Mouse (Mus musculus): ENCODE measurements at regions not wholly inside any gene's neighbourhood (a gene's known extent, or its start where the extent isn't known, plus 50 kb on each side); places are given as distances from the start of the nearest gene placed in this dataset.
"Not testable (repeated sequence)": the region's sequence is repeated elsewhere in the genome, so short reads cannot be mapped to it uniquely, and the experiment has no call there.

GRCm38 (mm10) chr3:37811429-37811828, 87.1 kb upstream of the Gm5148 start:
- TF ChIP-seq POLR2A (IDR thresholded peaks at IDR 0.05; ENCODE audit: low read depth, low read length), result no peak
- no peak for TF ChIP-seq CTCF (IDR thresholded peaks at IDR 0.05; ENCODE audit: extremely low read depth, insufficient read length, insufficient replicate concordance, low read depth, low read length)
- 86% methylated on average over 2 of the region's 2 CpGs for WGBS
- H3K4me1 ChIP-seq (ENCODE audit: control insufficient read depth, insufficient read depth, insufficient read length, low read length), result no peaks in the 10 kb centered on the region
- no peak overlapping the region for H3K27ac ChIP-seq (ENCODE audit: insufficient read depth, low read depth, low read length)
- no peak overlapping the region for H3K4me3 ChIP-seq (ENCODE audit: low read depth, low read length)
- no peaks in the 10 kb centered on the region for H3K27me3 ChIP-seq (ENCODE audit: control insufficient read depth, insufficient read depth, low read length)
- no peaks in the 10 kb centered on the region for H3K36me3 ChIP-seq (ENCODE audit: control insufficient read depth, insufficient read depth, low read length)

DNA sequence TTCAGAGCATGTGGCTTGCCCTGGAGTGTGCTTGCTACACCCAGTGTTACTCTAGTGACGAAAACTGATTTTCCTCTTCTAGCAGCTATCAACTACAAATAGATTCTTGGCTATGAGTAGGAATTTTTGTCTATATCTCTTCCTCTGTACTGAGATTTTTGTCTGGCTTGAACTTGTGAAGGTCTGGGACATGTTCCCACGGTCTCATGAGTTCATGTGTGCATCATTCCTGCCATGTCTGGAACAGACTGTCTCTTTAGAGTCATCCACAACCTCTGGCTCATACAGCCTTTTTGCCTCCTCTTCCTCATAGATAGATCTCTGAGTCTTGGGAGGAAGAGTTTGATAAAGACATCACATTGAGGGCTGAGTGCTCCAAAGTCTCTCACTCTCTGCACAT, 86.5 kb upstream of the Gm5148 start:
- 88% methylated on average over 2 of the region's 2 CpGs for WGBS

GRCm38 (mm10) chr3:37805805-37806148, 81.5 kb upstream of the Gm5148 start:
- H3K4me1 ChIP-seq (ENCODE audit: control insufficient read depth, insufficient read depth, insufficient read length, low read length), result no peaks in the 10 kb centered on the region
- 61% methylated on average over 6 of the region's 6 CpGs for WGBS
- no peak overlapping the region for H3K4me3 ChIP-seq (ENCODE audit: low read depth, low read length)
- no peaks in the 10 kb centered on the region for H3K27me3 ChIP-seq (ENCODE audit: control insufficient read depth, insufficient read depth, low read length)
- no peak overlapping the region for H3K27ac ChIP-seq (ENCODE audit: insufficient read depth, low read depth, low read length)
- TF ChIP-seq POLR2A (IDR thresholded peaks at IDR 0.05; ENCODE audit: low read depth, low read length) (no peak), CTCF (IDR thresholded peaks at IDR 0.05; ENCODE audit: extremely low read depth, insufficient read length, insufficient replicate concordance, low read depth, low read length) (no peak)
- H3K36me3 ChIP-seq (ENCODE audit: control insufficient read depth, insufficient read depth, low read length), result no peaks in the 10 kb centered on the region

More for the DNA sequence above, 86.5 kb upstream of the Gm5148 start:
- no peak overlapping the region for H3K4me3 ChIP-seq (ENCODE audit: low read depth, low read length)
- TF ChIP-seq CTCF (IDR thresholded peaks at IDR 0.05; ENCODE audit: extremely low read depth, insufficient read length, insufficient replicate concordance, low read depth, low read length) (no peak), POLR2A (IDR thresholded peaks at IDR 0.05; ENCODE audit: low read depth, low read length) (no peak)
- H3K4me1 ChIP-seq (ENCODE audit: control insufficient read depth, insufficient read depth, insufficient read length, low read length), result no peaks in the 10 kb centered on the region
- no peaks in the 10 kb centered on the region for H3K27me3 ChIP-seq (ENCODE audit: control insufficient read depth, insufficient read depth, low read length)
- no peak overlapping the region for H3K27ac ChIP-seq (ENCODE audit: insufficient read depth, low read depth, low read length)
- H3K36me3 ChIP-seq (ENCODE audit: control insufficient read depth, insufficient read depth, low read length), result no peaks in the 10 kb centered on the region

- Histone ChIP-seq H3K4me3 (ENCODE audit: low read depth, low read length) (no peak overlapping the region), H3K4me1 (ENCODE audit: control insufficient read depth, insufficient read depth, insufficient read length, low read length) (no peaks in the 10 kb centered on the region), H3K27me3 (ENCODE audit: control insufficient read depth, insufficient read depth, low read length) (no peaks in the 10 kb centered on the region), H3K27ac (ENCODE audit: insufficient read depth, low read depth, low read length) (no peak overlapping the region), H3K36me3 (ENCODE audit: control insufficient read depth, insufficient read depth, low read length) (no peaks in the 10 kb centered on the region)
- TF ChIP-seq CTCF (IDR thresholded peaks at IDR 0.05; ENCODE audit: extremely low read depth, insufficient read length, insufficient replicate concordance, low read depth, low read length) (no peak), POLR2A (IDR thresholded peaks at IDR 0.05; ENCODE audit: low read depth, low read length) (no peak)
- 87% methylated on average over 9 of the region's 9 CpGs for WGBS
These were observed 80.9 kb upstream of the Gm5148 start for GRCm38 (mm10) chr3:37804941-37805804.

GRCm38 (mm10) chr3:37804261-37804660, 80.0 kb upstream of the Gm5148 start:
- Histone ChIP-seq H3K36me3 (ENCODE audit: control insufficient read depth, insufficient read depth, low read length) (no peaks in the 10 kb centered on the region), H3K4me3 (ENCODE audit: low read depth, low read length) (no peak overlapping the region), H3K4me1 (ENCODE audit: control insufficient read depth, insufficient read depth, insufficient read length, low read length) (no peaks in the 10 kb centered on the region), H3K27ac (ENCODE audit: insufficient read depth, low read depth, low read length) (no peak overlapping the region), H3K27me3 (ENCODE audit: control insufficient read depth, insufficient read depth, low read length) (no peaks in the 10 kb centered on the region)
- TF ChIP-seq CTCF (IDR thresholded peaks at IDR 0.05; ENCODE audit: extremely low read depth, insufficient read length, insufficient replicate concordance, low read depth, low read length), result no peak
- TF ChIP-seq POLR2A (IDR thresholded peaks at IDR 0.05; ENCODE audit: low read depth, low read length), result no peak
- WGBS, result 35% methylated on average over 5 of the region's 5 CpGs

- not testable (repeated sequence) for H3K4me1 ChIP-seq (ENCODE audit: control insufficient read depth, insufficient read depth, insufficient read length, low read length); H3K4me3 ChIP-seq (ENCODE audit: low read depth, low read length); H3K36me3 ChIP-seq (ENCODE audit: control insufficient read depth, insufficient read depth, low read length); H3K27me3 ChIP-seq (ENCODE audit: control insufficient read depth, insufficient read depth, low read length); H3K27ac ChIP-seq (ENCODE audit: insufficient read depth, low read depth, low read length)
- over 99% methylated on average over 5 of the region's 5 CpGs for WGBS
These were observed 79.5 kb upstream of the Gm5148 start for GRCm38 (mm10) chr3:37803781-37804180.

- Histone ChIP-seq H3K27ac (ENCODE audit: insufficient read depth, low read depth, low read length) (no peak overlapping the region), H3K27me3 (ENCODE audit: control insufficient read depth, insufficient read depth, low read length) (no peaks in the 10 kb centered on the region), H3K4me1 (ENCODE audit: control insufficient read depth, insufficient read depth, insufficient read length, low read length) (no peaks in the 10 kb centered on the region), H3K36me3 (ENCODE audit: control insufficient read depth, insufficient read depth, low read length) (no peaks in the 10 kb centered on the region), H3K4me3 (ENCODE audit: low read depth, low read length) (no peak overlapping the region)
- WGBS, result 94% methylated on average over 2 of the region's 2 CpGs
- TF ChIP-seq CTCF (IDR thresholded peaks at IDR 0.05; ENCODE audit: extremely low read depth, insufficient read length, insufficient replicate concordance, low read depth, low read length), result no peak
- no peak for TF ChIP-seq POLR2A (IDR thresholded peaks at IDR 0.05; ENCODE audit: low read depth, low read length)
These were observed 77.3 kb upstream of the Gm5148 start for GRCm38 (mm10) chr3:37801551-37801950.
